Mouse (Mus musculus) urinary bladder, postnatal 25 days (tissue): ENCODE results near the gene Rnf180.

Experiments used
- DNase-seq: peaks from one replicate; pipeline ENCODE4 v3.0.0; 2022; ENCODE audit warnings: low spot score

Gene Rnf180

DNA sequence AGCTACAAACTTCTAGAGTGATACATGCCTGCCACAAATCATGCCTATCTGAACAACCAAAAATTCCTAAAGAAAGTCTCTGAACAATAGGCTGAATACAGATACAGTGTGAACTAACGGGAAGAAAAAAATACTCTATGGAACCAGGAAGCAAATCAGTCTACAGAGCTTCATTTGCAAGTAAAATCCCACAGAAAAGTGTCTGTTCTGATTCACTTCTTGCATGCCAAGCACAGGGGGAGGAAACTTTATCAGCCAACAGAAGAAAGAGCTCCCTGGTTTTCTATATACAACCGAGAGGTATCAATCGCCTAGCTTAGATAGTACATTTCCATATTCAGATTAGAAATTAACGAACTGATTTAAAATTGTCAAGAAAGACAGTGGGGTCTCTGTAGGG lies 43.8 kb downstream of the Rnf180 start:
- DNase-seq, result no peak

DNA sequence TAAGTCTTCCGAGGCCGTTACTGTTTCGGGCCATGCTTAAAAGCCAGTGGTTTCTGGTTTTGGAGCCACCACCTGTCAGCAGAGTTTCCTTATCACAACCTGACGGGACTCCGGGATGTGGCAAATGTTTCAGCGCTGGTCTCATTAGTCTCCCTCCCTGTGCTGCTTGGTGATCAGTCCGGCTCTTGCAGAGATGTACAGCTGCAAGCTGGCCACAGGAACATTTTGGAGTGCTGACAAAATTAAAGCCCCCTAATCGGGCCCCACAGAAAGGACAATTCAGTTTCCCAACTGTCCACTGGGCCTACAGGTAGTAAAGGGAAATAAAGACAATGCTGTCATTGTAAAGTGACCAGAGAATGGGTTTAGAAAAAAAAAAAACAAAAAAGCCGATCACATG lies 44.4 kb downstream of the Rnf180 start:
- DNase-seq, result no peak

DNA sequence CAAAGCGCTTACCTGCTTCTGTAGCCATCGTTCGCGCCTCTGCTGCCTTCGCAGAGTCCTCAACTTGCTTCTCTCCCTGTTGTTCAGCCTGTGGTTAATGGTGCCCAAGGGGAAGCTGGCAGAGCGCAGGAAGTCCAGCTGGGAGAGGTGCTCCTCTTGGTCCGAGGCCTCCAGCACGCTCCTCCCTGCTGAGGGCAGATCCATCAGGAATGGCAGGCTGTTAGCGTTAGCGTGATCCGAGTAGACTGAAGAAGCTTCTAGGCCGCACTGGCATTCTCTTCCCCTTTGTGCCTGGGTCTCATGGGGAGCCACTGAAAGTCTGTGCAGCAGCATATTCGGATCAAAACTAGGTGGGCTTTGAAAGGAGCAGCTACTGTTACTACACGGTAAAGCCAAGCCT lies 45.0 kb downstream of the Rnf180 start:
- DNase-seq, result no peak

DNA sequence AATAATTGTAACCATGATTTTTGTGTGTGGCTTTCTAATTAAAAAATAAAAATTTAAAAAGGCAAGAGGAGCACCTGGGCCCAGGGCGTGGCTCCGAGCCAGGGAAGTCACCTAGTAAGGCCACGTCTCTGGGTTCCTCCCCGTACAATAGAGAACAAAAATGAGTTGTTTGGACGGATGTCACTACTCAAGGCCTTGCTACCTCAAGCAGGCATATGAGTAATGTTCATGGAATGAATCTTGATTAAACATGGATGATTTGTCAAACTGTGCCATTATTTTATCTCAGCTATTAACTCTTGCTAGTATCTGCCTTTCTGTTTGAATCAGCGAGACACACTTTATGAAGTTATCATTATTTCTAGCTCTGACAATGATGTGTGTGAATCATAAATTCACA lies 46.9 kb downstream of the Rnf180 start:
- no peak for DNase-seq

DNA sequence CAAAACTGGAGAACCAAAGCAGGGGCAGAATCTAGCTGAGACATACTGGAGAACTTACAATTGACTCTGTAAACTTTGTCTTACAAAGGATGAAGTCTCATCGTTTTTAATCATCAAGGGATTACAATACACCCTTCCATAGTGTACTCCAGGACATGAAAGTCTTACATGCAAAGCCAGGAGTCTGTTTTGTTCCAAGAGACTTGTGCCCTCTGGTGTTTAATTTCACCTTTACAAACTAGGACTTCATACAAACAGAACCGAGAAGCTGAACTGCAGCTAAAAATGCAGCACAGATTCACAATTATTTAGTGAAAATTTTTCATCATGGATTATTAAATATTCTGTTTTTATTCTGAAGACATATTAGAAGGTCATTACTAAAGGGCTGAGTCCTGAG lies 53.8 kb downstream of the Rnf180 start:
- no peak for DNase-seq

GRCm38 (mm10) chr13:105227126-105227525 lies 67.5 kb downstream of the Rnf180 start:
- DNase-seq, result no peak

DNA sequence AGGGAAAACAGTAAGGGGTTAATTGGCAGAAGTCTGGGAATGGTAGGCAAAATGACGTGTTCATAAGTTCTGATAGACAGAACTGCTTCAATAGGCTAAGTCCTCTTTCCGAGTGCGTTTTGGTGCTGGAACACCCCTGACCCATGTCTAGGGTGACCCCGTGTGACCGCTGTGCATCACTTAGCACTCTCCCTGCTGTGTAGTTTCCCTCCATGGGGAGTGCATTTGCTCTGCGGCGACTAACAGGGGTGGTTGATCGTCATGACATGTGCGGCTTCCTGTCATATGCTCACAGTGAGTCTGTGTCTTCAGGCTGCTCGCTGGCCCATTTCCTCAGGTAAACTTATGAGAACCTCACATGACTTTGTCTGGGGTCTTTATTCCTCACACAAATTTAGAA lies 70.6 kb downstream of the Rnf180 start:
- DNase-seq, result no peak

DNA sequence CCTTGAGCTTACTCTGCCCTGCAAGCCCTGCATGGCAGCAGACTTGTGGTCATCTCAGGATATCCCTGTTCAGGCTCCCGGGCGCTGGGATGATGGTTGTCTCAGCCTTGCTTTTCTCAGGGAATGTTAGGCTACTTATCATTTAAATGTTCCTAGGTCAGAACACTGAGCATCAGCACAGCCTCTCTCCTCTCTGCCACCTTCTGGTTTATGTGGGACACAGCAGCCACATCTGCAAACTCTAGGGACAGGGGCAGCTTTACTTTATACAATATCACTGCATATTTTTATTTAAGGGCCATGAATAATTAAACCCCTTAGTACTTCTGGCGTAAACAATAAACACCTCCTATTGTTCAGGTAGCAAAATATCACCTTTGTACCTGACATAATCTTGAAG lies 71.5 kb downstream of the Rnf180 start:
- no peak for DNase-seq

GRCm38 (mm10) chr13:105222016-105222725 lies 72.4 kb downstream of the Rnf180 start:
- DNase-seq, result no peak

GRCm38 (mm10) chr13:105210746-105211145 lies 83.9 kb downstream of the Rnf180 start:
- no peak for DNase-seq

- DNase-seq, result no peak
Observed at GRCm38 (mm10) chr13:105203851-105204250, 90.8 kb downstream of the Rnf180 start.

- DNase-seq, result no peak
Observed at GRCm38 (mm10) chr13:105198658-105199057, 96.0 kb downstream of the Rnf180 start.

DNA sequence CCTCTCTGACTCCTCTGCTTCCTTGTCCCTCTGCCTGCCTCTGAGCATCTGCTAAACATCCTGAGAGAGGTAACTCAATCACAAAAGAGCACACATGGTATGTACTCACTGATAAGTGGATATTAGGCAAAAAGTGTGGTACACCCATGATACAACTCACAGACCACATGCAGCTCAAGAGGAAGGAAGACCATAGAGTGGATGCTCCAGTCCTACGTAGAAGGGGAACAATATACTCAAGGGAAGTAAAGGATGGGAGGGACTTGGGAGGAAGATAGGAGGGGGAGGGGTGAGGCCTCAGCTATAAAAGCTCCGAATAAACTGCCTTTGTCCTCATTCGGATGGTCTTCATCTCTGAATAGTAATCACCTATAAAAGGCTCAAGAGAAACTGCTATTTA lies 96.6 kb downstream of the Rnf180 start:
- DNase-seq, result no peak

- DNase-seq, result no peak
Observed at GRCm38 (mm10) chr13:105193583-105193982, 101.0 kb downstream of the Rnf180 start.

- no peak for DNase-seq
Observed at GRCm38 (mm10) chr13:105188730-105189129, 105.9 kb downstream of the Rnf180 start.

DNA sequence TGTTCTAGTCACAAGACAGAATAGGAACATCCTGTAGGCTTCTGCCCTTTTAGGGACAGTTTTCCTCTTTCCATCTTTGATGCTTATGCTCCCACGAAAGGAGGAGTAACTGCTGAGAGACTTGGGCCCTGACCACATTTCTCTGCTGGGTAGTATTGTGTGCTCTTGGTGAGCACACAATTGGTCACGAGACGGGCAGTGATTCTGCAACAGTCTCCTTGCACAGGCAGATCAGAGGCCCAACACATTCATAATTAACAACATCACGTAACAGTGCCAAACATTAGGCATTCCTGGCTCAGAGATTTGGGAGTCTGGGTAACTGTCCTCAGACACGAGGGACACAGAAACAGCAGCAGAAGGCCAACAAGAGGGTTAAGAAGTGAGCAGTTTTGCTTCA lies 113.8 kb downstream of the Rnf180 start:
- DNase-seq, result no peak

DNA sequence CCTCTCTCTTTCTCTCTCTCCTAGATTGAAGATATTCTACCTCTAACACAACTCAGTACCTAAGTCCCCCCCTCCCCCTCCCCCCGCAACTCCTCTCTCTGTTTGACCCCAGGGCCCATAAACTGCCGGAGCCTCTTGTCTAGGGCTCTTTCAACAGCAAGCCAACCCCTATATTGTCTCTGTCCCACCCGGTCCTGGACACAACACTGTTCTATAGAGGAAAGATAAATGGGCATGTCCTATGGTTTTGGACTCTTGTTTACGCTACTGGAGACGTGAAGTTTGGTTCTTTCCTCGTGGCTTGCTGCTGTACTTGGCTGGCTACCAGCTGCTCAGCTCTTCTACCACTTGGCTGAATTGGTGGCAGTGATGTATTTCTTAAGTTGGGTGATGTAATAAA lies 129.2 kb downstream of the Rnf180 start:
- DNase-seq, result no peak

DNA sequence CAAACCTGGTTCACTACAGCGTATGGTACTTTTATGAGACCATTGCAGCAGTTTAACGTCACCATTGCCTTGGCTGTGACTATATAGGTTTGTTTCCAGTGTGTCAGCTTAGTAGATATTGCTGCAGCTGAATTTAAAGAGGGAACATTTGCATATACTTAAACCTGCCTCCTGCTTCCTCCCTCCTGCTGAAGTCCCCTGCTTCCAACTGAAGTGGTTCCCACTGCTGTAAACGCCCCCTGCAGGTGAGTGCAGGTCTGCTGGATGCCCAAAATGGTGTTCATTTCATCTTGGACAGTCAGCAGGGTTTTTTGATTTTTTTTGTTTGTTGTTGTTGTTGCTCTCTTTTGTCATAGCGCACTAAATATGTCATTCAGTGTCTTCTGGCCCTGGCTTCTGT lies 140.7 kb downstream of the Rnf180 start:
- no peak for DNase-seq

DNA sequence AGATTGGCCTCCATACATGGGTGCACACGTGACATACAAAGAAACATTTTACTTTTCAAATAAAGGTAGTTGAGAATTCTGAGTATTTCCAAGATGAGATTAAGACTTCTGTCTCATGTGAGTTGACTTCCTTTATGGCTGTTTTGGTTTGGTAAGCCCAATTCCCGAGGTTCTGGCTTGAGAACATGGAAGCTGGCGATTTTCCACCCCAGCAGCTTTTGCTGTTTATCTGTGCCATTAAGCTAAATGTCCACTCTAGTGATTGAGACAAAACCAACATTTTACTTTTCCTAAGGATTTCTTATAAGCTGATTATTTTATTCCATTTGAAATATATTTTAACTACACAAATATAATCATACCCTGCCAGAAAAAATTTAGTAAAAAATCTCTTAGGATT lies 144.6 kb downstream of the Rnf180 start:
- DNase-seq, result no peak

DNA sequence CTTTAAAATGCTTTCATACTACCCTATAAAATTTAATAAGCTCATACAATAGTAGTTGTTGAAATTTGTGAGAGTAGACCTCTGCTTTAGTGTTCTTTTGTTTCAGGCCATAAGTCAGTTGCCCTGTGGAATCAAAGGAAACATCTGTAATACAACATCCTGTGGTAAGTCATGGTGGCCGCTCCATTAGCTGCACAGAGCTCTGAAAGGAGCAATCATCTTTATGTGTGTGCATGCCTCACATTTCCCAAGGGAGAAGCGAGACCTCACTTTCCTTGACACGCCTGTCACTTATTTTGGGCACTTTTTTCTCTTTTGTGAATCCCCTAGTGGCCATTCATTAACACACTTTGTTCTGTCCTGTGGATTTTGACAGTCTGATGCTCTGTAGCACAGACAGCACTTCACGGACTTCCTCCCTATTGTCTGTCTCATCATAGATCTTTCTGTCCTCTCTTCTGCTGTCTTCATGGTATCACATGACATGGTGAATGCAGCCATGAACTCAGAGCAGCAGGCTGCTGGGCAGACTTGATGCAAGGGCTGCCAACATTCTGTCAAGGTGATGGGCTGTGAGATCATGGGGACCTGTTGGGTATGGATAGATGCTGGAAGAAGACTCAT lies 146.7 kb downstream of the Rnf180 start:
- no peak for DNase-seq

DNA sequence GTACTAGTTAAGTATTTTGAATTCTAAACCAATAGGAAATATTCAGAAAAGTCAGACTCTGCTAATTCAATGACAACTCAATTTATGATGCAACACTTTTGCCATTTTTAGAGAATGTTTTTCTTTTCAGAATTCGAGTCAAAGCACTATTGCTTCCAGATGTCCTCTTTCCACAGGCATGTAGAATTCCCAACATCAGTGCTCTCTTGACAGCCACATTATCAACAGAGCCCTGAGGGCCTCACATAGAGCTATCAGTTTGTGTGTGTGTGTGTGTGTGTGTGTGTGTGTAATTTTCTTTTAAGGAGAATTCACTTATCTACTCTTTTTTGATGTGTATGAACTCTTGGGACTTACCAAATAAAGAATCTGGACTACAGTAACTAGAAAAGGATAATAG lies 147.8 kb downstream of the Rnf180 start:
- no peak for DNase-seq

- no peak for DNase-seq
Observed at GRCm38 (mm10) chr13:105139881-105140280, 154.7 kb downstream of the Rnf180 start.

DNA sequence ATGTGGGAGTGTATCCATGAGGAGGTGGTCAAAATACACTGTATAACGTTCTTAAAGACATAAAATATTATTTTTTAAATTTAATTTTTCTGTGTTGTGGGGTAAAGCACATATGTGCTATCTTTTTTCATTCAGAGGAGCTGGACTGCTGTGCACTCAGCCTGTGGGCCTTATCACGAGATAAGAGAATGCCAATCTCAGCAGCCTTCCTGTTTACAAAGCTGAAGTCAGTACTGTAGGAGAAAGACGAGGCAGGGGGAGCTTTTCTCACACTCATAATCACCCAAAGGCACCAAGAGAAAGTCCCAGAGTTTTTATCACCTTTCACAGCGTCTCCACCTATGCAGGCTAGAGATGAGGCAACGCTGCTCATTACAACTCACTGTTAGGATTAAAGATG lies 160.2 kb downstream of the Rnf180 start:
- no peak for DNase-seq

DNA sequence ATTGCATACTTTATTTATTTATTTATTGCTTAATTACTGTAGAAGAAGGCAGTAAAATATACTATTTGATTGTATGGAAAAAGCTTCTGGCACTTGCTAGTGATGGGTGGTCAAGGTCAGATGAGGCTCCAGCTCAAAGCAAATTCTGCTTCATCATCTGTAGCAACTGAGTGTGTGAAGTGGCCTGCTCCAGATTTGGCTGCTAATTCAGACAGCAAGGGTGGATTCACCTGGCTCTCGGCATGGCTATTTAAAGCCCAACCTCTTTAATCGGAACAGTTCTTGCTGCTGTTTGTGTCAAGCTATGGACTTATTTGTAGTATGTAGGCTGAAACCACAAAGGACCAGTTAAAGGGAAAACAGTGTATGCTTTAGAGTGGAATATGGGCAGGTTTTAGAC lies 161.8 kb downstream of the Rnf180 start:
- no peak for DNase-seq
